Mouse (Mus musculus): Measurements from ENCODE around the gene Efcab7. TPM values are rescaled to one million over a fixed set of nuclear protein-coding genes. Genes with fewer than 3 reads are reported as not detected.

Efcab7 gene
- polyA plus RNA-seq, 2 experiments: 18.0 to 20.8 TPM

DNA sequence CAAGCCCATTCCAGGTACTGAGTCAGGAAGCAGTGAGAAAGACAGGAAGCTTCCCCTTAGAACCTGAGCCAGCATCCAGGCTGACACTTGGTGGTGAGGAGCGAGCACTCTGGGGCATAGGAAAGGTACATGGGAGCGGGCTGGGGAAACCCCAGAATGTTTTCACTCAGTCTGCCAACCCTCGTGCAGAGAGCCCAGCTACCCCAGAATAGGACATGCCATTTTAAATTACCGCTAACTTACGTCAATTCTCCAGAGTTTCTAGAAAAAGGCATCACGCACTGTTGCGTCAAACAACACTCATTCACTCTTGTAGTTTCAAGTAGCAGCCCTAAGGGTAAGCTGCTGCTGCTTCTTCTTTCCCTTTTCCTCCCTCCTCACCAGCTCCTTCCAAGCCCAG lies 116.0 kb downstream of the Efcab7 start:
- ATAC-seq (ENCODE audit: low FRiP score, low read depth) (no peak), DNase-seq (ENCODE audit: low spot score) (no peak)
- H3K4me1 ChIP-seq (ENCODE audit: control insufficient read depth, insufficient read depth, low read length): peaks cover 2% of the 10 kb centered on the region; the same call in 1 of the 2 replicates
- H3K9me3 ChIP-seq (ENCODE audit: control insufficient read depth, low read length): no peaks in the 10 kb centered on the region
- no peaks in the 10 kb centered on the region for H3K27me3 ChIP-seq (ENCODE audit: control insufficient read depth, insufficient read depth, low read length)
- no peaks in the 10 kb centered on the region for H3K36me3 ChIP-seq (ENCODE audit: control insufficient read depth, insufficient read depth, low read length)
- H3K27ac ChIP-seq (replicated peaks; ENCODE audit: low read depth, low read length): no peak overlapping the region
- no peak overlapping the region for H3K4me2 ChIP-seq (replicated peaks; ENCODE audit: low read depth, low read length, severe bottlenecking)
- TF ChIP-seq POLR2A (IDR thresholded peaks at IDR 0.05; ENCODE audit: borderline replicate concordance, extremely low read depth, insufficient read depth, insufficient read length): no peak
- no peak overlapping the region for H3K4me3 ChIP-seq (replicated peaks; ENCODE audit: low read length)
- 85% methylated on average over 7 of the region's 7 CpGs for WGBS
- H3K9ac ChIP-seq (ENCODE audit: low read depth, low read length, severe bottlenecking): no peak overlapping the region

- Histone ChIP-seq H3K4me2 (replicated peaks; ENCODE audit: low read depth, low read length, severe bottlenecking) (no peak overlapping the region), H3K36me3 (ENCODE audit: control insufficient read depth, insufficient read depth, low read length) (no peaks in the 10 kb centered on the region), H3K9me3 (ENCODE audit: control insufficient read depth, low read length) (no peaks in the 10 kb centered on the region), H3K27me3 (ENCODE audit: control insufficient read depth, insufficient read depth, low read length) (no peaks in the 10 kb centered on the region), H3K4me1 (ENCODE audit: control insufficient read depth, insufficient read depth, low read length) (no peaks in the 10 kb centered on the region), H3K4me3 (replicated peaks; ENCODE audit: low read length) (no peak overlapping the region), H3K27ac (replicated peaks; ENCODE audit: low read depth, low read length) (no peak overlapping the region), H3K9ac (ENCODE audit: low read depth, low read length, severe bottlenecking) (no peak overlapping the region)
- DNase-seq (ENCODE audit: low spot score) (no peak), ATAC-seq (ENCODE audit: low FRiP score, low read depth) (no peak)
- WGBS: 92% methylated on average over 2 of the region's 2 CpGs
- TF ChIP-seq POLR2A (IDR thresholded peaks at IDR 0.05; ENCODE audit: borderline replicate concordance, extremely low read depth, insufficient read depth, insufficient read length): no peak
Observed at GRCm38 (mm10) chr4:99946516-99946915, 117.5 kb downstream of the Efcab7 start.

GRCm38 (mm10) chr4:99947192-99947591 lies 118.2 kb downstream of the Efcab7 start:
- Histone ChIP-seq H3K4me3 (replicated peaks; ENCODE audit: low read length) (no peak overlapping the region), H3K36me3 (ENCODE audit: control insufficient read depth, insufficient read depth, low read length) (no peaks in the 10 kb centered on the region), H3K27ac (replicated peaks; ENCODE audit: low read depth, low read length) (no peak overlapping the region), H3K9ac (ENCODE audit: low read depth, low read length, severe bottlenecking) (no peak overlapping the region), H3K4me2 (replicated peaks; ENCODE audit: low read depth, low read length, severe bottlenecking) (no peak overlapping the region), H3K9me3 (ENCODE audit: control insufficient read depth, low read length) (no peaks in the 10 kb centered on the region), H3K27me3 (ENCODE audit: control insufficient read depth, insufficient read depth, low read length) (no peaks in the 10 kb centered on the region), H3K4me1 (ENCODE audit: control insufficient read depth, insufficient read depth, low read length) (no peaks in the 10 kb centered on the region)
- WGBS: 73% methylated on average over 1 of the region's 1 CpGs
- DNase-seq (ENCODE audit: low spot score) (peak; percentile 42), ATAC-seq (ENCODE audit: low FRiP score, low read depth) (peak; percentile 30; the same call in 1 of the 2 replicates)
- no peak for TF ChIP-seq POLR2A (IDR thresholded peaks at IDR 0.05; ENCODE audit: borderline replicate concordance, extremely low read depth, insufficient read depth, insufficient read length)

GRCm38 (mm10) chr4:99947896-99948295 lies 118.9 kb downstream of the Efcab7 start:
- Histone ChIP-seq H3K4me1 (ENCODE audit: control insufficient read depth, insufficient read depth, low read length) (no peaks in the 10 kb centered on the region), H3K9me3 (ENCODE audit: control insufficient read depth, low read length) (no peaks in the 10 kb centered on the region), H3K9ac (ENCODE audit: low read depth, low read length, severe bottlenecking) (no peak overlapping the region), H3K4me3 (replicated peaks; ENCODE audit: low read length) (no peak overlapping the region), H3K27me3 (ENCODE audit: control insufficient read depth, insufficient read depth, low read length) (no peaks in the 10 kb centered on the region), H3K36me3 (ENCODE audit: control insufficient read depth, insufficient read depth, low read length) (no peaks in the 10 kb centered on the region), H3K27ac (replicated peaks; ENCODE audit: low read depth, low read length) (no peak overlapping the region), H3K4me2 (replicated peaks; ENCODE audit: low read depth, low read length, severe bottlenecking) (no peak overlapping the region)
- ATAC-seq (ENCODE audit: low FRiP score, low read depth) (no peak), DNase-seq (ENCODE audit: low spot score) (no peak)
- no peak for TF ChIP-seq POLR2A (IDR thresholded peaks at IDR 0.05; ENCODE audit: borderline replicate concordance, extremely low read depth, insufficient read depth, insufficient read length)
- 85% methylated on average over 1 of the region's 1 CpGs for WGBS

DNA sequence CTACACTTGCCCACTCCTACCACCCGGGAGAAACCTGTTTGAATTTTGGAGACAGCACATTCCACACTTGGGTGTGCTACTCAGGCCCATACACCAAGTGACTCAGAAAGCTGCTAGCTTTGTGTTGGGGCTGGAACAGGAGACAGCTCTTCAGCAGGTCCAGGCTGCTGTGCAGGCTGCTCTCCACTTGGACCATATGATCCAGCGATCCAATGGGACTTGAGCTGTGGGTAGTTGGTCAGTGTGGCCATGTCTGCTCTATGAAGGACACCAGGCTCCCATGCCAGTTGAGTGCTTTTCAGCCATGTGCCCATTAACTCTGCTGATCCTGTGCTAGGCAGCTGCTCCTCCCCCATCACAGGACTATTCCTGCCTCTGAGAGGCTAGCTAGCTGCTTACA lies 124.9 kb downstream of the Efcab7 start:
- H3K4me3 ChIP-seq (replicated peaks; ENCODE audit: low read length): no peak overlapping the region
- H3K4me2 ChIP-seq (replicated peaks; ENCODE audit: low read depth, low read length, severe bottlenecking): no peak overlapping the region
- WGBS: 89% methylated on average over 2 of the region's 2 CpGs
- no peak overlapping the region for H3K27ac ChIP-seq (replicated peaks; ENCODE audit: low read depth, low read length)
- DNase-seq (ENCODE audit: low spot score): no peak
- no peaks in the 10 kb centered on the region for H3K36me3 ChIP-seq (ENCODE audit: control insufficient read depth, insufficient read depth, low read length)
- no peaks in the 10 kb centered on the region for H3K9me3 ChIP-seq (ENCODE audit: control insufficient read depth, low read length)
- no peak for TF ChIP-seq POLR2A (IDR thresholded peaks at IDR 0.05; ENCODE audit: borderline replicate concordance, extremely low read depth, insufficient read depth, insufficient read length)
- no peak overlapping the region for H3K9ac ChIP-seq (ENCODE audit: low read depth, low read length, severe bottlenecking)
- no peak for ATAC-seq (ENCODE audit: low FRiP score, low read depth)
- no peaks in the 10 kb centered on the region; the same call in 1 of the 2 replicates for H3K4me1 ChIP-seq (ENCODE audit: control insufficient read depth, insufficient read depth, low read length)
- no peaks in the 10 kb centered on the region for H3K27me3 ChIP-seq (ENCODE audit: control insufficient read depth, insufficient read depth, low read length)

DNA sequence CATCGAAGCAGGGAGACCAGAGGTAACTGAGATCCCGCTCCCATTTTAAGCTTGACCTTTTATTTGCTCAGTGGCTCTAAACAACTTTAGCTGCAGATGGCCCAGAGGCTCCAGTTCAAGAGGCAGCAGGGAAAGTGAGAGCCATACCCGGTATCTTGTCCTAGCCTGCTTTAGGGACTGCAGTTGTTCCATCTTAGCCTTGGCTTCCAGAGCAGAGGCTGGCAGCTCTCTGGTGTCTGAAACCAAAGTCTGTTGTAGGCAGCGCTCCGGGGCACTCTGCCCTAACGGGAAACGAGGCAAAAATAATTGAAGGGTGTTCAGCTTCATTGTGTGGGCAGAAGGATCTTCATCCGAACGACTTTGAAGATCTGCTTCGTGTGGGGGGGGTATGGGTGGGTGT lies 126.4 kb downstream of the Efcab7 start:
- H3K27me3 ChIP-seq (ENCODE audit: control insufficient read depth, insufficient read depth, low read length): no peaks in the 10 kb centered on the region
- no peak for TF ChIP-seq POLR2A (IDR thresholded peaks at IDR 0.05; ENCODE audit: borderline replicate concordance, extremely low read depth, insufficient read depth, insufficient read length)
- no peaks in the 10 kb centered on the region for H3K36me3 ChIP-seq (ENCODE audit: control insufficient read depth, insufficient read depth, low read length)
- DNase-seq (ENCODE audit: low spot score): no peak
- no peaks in the 10 kb centered on the region for H3K9me3 ChIP-seq (ENCODE audit: control insufficient read depth, low read length)
- no peaks in the 10 kb centered on the region; the same call in 1 of the 2 replicates for H3K4me1 ChIP-seq (ENCODE audit: control insufficient read depth, insufficient read depth, low read length)
- 85% methylated on average over 10 of the region's 10 CpGs for WGBS
- no peak overlapping the region for H3K4me3 ChIP-seq (replicated peaks; ENCODE audit: low read length)
- H3K9ac ChIP-seq (ENCODE audit: low read depth, low read length, severe bottlenecking): no peak overlapping the region
- no peak for ATAC-seq (ENCODE audit: low FRiP score, low read depth)
- H3K27ac ChIP-seq (replicated peaks; ENCODE audit: low read depth, low read length): no peak overlapping the region
- H3K4me2 ChIP-seq (replicated peaks; ENCODE audit: low read depth, low read length, severe bottlenecking): no peak overlapping the region

All from limb, embryonic 14.5 days (tissue).